Mouse (Mus musculus): ENCODE results near the gene Gpr1. TPM values are rescaled to one million over a fixed set of nuclear protein-coding genes. Genes with fewer than 3 reads are reported as not detected.
"Not testable (repeated sequence)": the region's sequence is repeated elsewhere in the genome, so short reads cannot be mapped to it uniquely, and the experiment has no call there.

The Gpr1 gene
- polyA plus RNA-seq, 1 experiment from 2014 or later, result 0.15 TPM

DNA sequence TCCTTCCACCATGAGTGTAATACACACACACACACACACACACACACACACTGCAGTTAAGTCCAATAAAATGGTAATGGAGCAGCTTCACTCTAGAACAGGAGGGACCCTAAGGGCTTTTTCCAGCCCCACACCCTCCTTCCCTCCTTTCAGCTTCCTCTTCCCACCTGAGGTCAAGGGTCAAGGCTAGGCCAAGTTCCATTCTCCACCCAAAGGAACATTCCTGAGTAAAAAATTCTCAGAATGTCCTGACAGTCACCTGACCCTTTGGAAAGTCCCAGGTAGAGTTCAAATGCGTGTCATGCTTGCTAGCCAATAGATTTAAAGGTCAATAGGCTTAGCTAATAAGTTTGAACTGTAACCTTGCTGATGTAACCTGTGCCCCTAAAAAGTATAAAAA, 75.8 kb downstream of the Gpr1 start:
- H3K4me1 ChIP-seq; H3K27me3 ChIP-seq (ENCODE audit: insufficient read depth, poor library complexity, severe bottlenecking); H3K4me3 ChIP-seq; H3K9me3 ChIP-seq; DNase-seq (ENCODE audit: low spot score); H3K27ac ChIP-seq: not testable (repeated sequence)
- H3K36me3 ChIP-seq, result peaks cover 49% of the 10 kb centered on the region
- WGBS, result 94% methylated on average over 1 of the region's 1 CpGs

- Histone ChIP-seq H3K9me3 (no peaks in the 10 kb centered on the region), H3K36me3 (peaks cover 43% of the 10 kb centered on the region), H3K27me3 (ENCODE audit: insufficient read depth, poor library complexity, severe bottlenecking) (no peaks in the 10 kb centered on the region), H3K4me1 (no peaks in the 10 kb centered on the region), H3K4me3 (no peak overlapping the region), H3K27ac (no peak overlapping the region)
- 90% methylated on average over 2 of the region's 2 CpGs for WGBS
- DNase-seq (ENCODE audit: low spot score), result no peak
Measured at GRCm38 (mm10) chr1:63137971-63138370, 76.4 kb downstream of the Gpr1 start.

GRCm38 (mm10) chr1:63134530-63134929, 79.8 kb downstream of the Gpr1 start:
- DNase-seq (ENCODE audit: low spot score), result no peak
- Histone ChIP-seq H3K9me3 (no peaks in the 10 kb centered on the region), H3K27ac (no peak overlapping the region), H3K4me1 (peaks cover 6% of the 10 kb centered on the region), H3K4me3 (no peak overlapping the region), H3K36me3 (peaks cover 15% of the 10 kb centered on the region), H3K27me3 (ENCODE audit: insufficient read depth, poor library complexity, severe bottlenecking) (no peaks in the 10 kb centered on the region)
- 76% methylated on average over 3 of the region's 3 CpGs for WGBS

Small RNAs within 50 kb of the gene (microRNA-seq; reads per million reads assigned to microRNA genes)
- gene Gm24557 (not detected), gene Gm27512 (not detected)

Other genes with a start within 250 kb of the Gpr1 start
- 12.2 and 12.9 TPM in 2 replicates for gene Ino80d, start 99.9 kb downstream of the Gpr1 start, polyA plus RNA-seq (2016; fragmentation: Nextera tagmentation; extraction: Ambion mirVana)
- gene Eef1b2, start 37.7 kb downstream of the Gpr1 start, polyA plus RNA-seq (2016; fragmentation: Nextera tagmentation; extraction: Ambion mirVana), result 410 and 531 TPM in 2 replicates
- 223 and 344 TPM in 2 replicates for gene Ndufs1, start 37.7 kb downstream of the Gpr1 start, polyA plus RNA-seq (2016; fragmentation: Nextera tagmentation; extraction: Ambion mirVana)
- 11.4 and 11.9 TPM in 2 replicates for gene Zdbf2, start 58.7 kb upstream of the Gpr1 start, polyA plus RNA-seq (2016; fragmentation: Nextera tagmentation; extraction: Ambion mirVana)
- 0.85 and 1.9 TPM in 2 replicates for gene Adam23, start 231.3 kb upstream of the Gpr1 start, polyA plus RNA-seq (2016; fragmentation: Nextera tagmentation; extraction: Ambion mirVana)